25 mouse cellular contexts compared by ENCODE assay signal in the genomic region with DNA sequence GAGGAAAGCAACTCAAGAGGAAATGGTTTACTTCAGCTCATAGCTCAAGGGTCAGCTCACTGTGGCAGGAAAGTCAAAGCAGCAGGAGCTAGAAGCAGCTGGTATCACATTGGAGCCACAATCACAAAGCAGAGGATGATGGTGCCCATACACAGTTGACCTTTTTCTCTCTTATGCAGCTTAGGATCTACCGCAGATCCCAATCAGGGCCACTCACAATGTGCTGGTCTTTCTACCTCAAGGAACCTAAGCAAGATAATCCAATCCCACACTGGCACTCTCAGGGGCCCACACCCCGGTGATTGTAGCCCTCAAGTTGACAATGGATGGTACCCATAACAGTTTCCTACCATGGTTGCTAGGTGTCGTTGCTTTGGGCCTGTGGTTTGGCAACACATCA. TPM values are rescaled to one million over a fixed set of nuclear protein-coding genes. Genes with fewer than 3 reads are reported as not detected.
"Had no signal": no experiment of that assay in that cellular context is flagged by ENCODE, and none has a peak within 500 bp of the region (broad histone marks: within the 10 kb centered on the region; RNA-seq: fewer than 3 reads in every experiment).

No protein-coding gene starts in this region.

- DNase-seq: retina, postnatal 1 day; right cerebral cortex, adult 18-20 months; right cerebral cortex, postnatal 14 days; right cerebral cortex, postnatal 25 days; right cerebral cortex, postnatal 4 days; spleen, adult 18-20 months; thymus, adult 18-20 months; thymus, adult 2 months; thymus, postnatal 14 days; thymus, postnatal 25 days; thymus, postnatal 36 days; thymus, postnatal 4 days had no signal

- H3K27me3 ChIP-seq: neural tube, embryonic 13.5 days; neural tube, embryonic 15.5 days; stomach, embryonic 15.5 days had no signal

- H3K36me3 ChIP-seq: neural tube, embryonic 13.5 days; neural tube, embryonic 15.5 days; stomach, embryonic 15.5 days had no signal

- H3K4me3 ChIP-seq: neural tube, embryonic 13.5 days; neural tube, embryonic 15.5 days; stomach, embryonic 15.5 days had no signal

- H3K4me2 ChIP-seq: neural tube, embryonic 13.5 days; neural tube, embryonic 15.5 days; stomach, embryonic 15.5 days had no signal

- H3K9me3 ChIP-seq: neural tube, embryonic 13.5 days; neural tube, embryonic 15.5 days; stomach, embryonic 15.5 days had no signal

- H3K9ac ChIP-seq: neural tube, embryonic 13.5 days; neural tube, embryonic 15.5 days; stomach, embryonic 15.5 days had no signal

- H3K27ac ChIP-seq: neural tube, embryonic 13.5 days; neural tube, embryonic 15.5 days; stomach, embryonic 15.5 days; stomach, postnatal 0 days had no signal

RNA-seq across cellular contexts. Expression of a gene that starts 55.6 kb away (rescaled TPM):
- total RNA-seq: neutrophil, adult 5-6 weeks had no signal
- polyA plus RNA-seq: neural tube, embryonic 13.5 days; neural tube, embryonic 14.5 days; neural tube, embryonic 15.5 days; small intestine, adult 2 months; spleen, adult 2 months; stomach, embryonic 14.5 days; stomach, embryonic 15.5 days; stomach, embryonic 16.5 days; stomach, postnatal 0 days; testis, adult 2 months; thymus, adult 2 months; thymus, postnatal 0 days; urinary bladder, adult 2 months had no signal
